Mouse (Mus musculus) kidney, adult 18-20 months (tissue): Measurements from ENCODE around the gene Ube2g2.
A peak's percentile ranks its signal among the peaks of the same experiment; 100 is the strongest.

ENCODE experiments used
- DNase-seq: peaks from one replicate; pipeline ENCODE4 v3.0.0; 2021

The Ube2g2 gene

DNA sequence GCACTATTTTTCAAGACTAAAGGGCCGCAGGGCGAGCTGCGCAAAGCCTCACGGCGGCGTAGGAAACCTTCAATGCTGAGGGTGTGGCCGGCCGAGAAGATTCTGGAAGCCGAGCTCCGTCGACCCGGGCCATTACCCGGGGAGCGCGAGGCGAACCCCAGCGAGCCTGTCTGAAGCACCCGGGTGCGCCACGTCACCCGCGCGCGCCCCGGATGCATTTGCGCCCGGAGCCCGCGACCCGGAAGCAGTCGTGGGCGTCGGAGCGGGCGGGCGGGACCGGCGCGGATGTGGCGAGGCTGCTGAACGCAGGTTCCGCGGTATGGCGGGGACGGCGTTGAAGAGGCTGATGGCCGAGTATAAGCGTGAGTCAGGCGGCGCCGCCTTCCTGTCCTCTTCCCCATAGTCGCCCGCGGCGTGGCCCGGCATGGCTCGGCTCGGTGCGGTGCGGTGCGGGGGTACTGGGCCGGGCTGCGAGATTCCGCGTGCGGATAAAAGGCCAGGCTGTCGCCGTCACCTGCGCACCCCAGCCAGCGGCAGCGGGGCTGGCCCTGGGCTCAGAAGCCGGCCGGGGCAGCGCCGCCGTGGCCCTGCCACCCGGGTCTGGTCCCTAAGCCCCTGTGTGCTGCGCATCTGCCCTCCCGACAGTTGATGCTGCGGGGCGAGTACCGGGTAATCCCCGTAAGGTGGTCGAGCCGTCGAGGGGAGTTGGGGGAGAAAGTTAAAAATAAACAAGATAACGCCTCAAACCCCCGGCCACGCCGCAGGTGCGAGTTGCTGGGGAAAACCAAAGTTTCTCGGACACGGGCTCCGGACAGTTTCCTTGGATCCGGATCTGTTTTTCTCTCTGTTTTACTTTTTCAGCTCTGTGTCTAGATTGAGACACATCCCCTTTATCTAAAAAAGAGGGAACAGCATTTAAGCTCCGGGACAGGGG lies at the start of gene Ube2g2:
Ube2g2 (plus strand) TSS at position 221 of the 934 bp plus-strand sequence.
- DNase-seq = peak; percentile 95

DNA sequence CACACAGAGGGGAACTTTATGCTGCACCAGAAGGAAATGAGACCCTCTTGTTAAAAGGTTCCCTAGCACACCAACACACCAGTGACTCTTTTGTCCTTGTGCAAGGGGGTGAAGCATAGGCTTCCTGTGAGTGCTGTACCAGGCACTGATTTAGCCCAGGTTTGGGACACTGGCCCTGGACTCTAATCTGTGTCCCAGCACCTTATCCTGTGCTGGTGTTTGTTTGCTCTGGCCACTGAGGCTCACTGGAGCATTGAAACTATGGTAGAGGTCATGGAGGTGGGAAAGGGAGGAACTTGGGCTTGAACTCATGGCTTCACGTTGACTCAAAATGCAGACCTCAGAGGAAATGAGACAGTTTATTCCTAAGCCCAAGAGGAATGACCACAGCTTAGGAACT lies 48.9 kb upstream of the Ube2g2 start:
- DNase-seq = no peak

DNA sequence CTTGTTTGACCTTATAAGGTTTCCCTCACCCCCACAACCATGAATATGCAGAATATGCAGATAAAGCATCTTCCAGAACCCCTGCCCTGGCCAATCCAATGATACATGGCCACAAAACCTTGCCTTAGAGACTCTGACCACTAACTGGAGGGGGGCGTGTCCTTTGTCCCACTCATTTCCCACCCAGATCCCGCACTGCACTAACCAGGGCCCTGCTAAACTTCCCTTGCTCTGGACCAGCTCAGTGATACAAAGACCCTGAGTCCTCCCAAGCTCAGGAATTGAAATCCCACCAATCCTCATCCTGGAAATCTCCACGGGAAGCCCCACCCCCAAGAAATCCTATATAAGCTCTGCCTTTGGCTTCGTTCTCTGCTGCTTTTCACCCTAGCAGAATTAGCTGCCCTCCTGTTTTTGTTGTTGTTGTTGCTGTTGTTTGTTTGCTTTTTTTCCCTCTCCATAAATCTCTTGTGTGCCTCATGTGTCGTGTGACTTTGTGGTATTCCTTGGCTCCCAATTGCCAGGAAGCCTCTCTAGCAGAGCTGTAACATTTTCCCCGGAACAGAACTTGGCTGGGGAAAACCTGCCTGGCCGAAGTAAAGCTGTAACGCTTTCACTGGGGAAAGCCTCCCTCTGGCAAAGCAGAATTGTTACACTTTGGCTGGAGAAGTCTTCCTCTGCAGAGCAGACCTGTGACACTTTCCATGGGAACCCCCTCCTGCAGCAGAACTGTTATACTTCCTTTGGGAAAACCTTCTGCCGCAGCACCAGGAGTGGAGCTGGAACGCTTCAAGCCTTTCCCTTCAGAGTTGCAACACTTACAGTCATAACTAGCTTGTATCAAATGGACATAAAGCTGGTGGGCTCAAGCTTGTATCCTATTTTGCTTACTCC lies 41.8 kb upstream of the Ube2g2 start:
- DNase-seq = no peak

DNA sequence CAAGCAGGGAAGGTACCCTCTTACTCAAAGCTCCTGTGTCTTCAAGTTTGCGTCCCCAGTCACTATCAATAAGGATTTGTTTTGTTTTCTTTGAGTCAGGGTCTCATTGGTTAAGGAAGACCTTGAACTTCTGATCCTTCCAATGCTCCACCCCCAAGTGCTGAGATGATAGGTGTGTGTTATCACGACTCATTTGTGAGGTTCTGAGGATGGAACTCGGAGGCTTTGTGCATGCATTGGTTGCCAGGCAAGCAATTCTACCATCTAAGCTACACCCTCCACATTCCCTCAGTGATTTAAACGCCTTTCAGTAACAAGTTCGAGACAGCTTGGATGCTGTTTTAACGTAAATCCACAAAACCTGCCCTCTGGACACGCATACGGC lies 41.1 kb upstream of the Ube2g2 start:
- DNase-seq = no peak

DNA sequence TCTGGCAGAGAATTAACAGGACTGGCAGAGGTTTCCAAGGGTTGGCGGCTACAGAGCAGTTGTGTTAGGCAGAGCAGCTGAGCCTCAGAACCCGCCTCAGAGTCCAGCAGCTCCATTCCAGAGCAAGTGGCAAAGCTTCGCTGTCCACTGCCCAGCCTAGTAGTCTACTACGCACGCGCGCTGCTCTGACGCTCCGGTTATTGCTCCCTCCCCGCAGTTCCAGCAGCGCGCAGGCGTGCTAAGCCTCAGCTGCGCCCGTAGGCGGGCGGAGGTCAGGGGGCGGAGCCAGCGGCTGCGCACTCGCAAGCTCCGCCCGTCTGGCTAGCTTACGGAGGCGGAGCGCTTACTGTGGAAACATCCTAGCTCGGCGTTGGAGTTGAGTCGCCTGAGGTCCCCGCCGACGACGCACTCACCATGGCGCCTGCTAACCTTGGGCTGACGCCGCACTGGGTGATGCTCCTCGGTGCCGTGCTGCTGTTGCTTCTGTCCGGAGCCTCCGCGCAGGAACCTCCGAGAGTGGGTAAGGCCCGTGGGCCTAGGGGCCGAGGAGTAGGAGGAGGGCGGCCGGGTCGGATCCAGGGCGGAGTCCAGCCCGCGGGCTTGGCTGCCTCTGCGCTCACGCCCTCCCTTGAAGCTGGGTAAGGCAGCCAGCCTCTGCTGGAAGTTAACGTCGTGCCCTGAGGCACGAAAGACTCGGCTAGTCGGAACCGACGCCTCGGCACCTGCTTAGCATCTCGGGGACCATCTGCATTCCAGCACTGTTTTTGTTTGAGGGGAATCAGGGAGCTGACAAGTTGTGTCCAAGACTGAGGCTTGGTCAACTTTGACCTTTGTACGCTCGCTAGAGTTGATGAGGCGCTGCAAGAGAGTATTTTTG lies 40.4 kb upstream of the Ube2g2 start, which contains the start of gene Pttg1ip:
Pttg1ip (plus strand) TSS at position 313 of the 877 bp plus-strand sequence.
- DNase-seq = peak; percentile 96

DNA sequence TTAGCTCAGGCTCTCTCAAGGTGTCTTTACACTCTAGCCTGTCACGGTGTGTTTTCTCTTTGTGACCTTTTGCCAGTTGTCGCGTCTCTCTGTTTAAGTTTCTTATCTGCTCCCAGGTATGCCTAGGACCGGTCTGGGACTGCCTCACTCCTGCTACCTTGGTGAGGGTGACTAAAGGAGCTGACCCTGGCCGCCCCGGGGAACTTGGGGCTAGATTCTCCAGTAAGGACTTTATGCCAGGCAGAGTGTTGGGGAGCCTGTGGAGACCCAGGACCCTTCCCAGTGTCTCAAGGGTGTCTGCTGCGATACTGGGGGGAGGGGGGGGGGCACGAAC lies 39.8 kb upstream of the Ube2g2 start:
- no peak for DNase-seq

DNA sequence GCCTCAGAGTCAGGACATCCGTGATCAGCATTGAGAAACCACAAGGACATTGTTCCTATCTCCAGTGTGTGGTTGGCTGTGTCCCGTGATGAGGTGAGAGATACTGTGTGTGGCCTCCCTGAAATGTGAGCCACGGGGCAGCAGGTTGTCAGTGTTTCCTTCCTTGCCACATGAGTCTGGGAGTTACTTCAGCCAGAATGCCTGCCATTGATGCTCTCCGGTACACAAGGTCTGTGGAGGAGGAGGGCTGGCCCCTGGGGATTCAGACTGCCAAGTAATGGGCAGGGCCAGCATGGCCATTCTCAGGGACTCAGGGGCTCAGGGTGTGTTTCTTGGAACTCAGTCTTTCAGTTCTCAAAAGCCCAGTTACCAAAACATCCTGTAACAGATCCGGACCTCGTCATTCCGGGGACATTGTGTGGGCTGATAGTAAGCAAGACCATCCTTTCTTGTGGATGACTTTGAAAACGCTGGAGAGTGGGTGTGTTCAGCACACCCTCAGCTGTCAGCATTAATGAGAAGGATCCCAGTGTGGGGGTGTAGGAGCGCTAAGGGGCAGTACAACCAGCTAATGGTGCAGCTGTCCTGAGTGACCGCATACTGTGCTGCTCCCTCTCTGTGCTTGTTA lies 38.2 kb upstream of the Ube2g2 start:
- peak; percentile 49 for DNase-seq

DNA sequence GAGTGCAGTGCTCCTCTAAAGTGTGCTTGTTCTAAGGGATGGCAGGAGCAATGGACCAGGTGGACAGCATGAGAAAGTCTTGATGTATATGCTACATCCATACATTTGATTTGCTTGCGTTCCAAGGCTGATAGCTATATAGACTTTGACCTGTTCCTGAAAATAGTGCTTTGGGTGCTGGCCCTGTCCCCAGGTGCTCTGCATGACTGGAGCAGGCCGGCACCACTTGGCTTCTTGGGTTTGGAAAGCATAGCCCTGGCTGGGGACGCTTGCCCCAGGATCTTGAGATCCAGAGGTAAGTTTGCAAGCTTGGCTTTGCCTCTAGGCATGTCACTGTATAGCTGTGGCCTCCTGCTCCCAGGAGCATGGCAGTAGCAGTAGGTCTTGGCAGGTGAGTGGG lies 35.4 kb upstream of the Ube2g2 start:
- no peak for DNase-seq

DNA sequence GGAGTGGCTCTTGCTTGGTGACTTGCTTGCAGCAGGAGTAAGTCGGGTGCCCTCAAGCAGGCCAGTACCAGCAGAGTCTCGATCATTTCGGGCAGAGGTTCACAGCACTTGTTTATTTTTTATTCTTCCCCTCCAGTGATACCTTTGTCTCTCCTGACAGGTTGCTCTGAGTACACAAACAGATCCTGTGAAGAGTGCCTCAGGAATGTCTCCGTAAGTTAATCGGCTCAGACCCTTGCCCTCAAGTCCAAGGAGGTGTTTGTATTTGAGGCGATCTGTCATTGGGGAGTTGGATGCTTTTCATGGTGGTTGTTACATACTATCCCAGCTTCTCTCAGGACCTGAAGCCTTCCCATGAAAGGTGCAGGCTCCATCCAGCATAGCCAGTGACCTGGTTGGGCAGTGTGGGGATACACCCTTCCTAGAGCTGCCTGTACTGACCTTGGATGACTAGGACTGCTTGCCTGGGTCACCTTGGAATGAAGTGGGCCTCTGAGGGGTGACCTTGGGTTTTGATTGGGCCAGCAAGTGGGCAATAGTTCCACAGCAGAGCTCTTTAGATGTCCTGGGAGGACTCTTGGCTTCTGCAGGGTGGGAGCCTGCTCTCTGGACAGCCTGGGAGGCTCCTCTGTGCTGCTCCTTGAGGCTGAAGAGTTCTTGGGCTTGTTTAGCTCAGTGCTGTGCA lies 34.8 kb upstream of the Ube2g2 start:
- DNase-seq = peak; percentile 40

DNA sequence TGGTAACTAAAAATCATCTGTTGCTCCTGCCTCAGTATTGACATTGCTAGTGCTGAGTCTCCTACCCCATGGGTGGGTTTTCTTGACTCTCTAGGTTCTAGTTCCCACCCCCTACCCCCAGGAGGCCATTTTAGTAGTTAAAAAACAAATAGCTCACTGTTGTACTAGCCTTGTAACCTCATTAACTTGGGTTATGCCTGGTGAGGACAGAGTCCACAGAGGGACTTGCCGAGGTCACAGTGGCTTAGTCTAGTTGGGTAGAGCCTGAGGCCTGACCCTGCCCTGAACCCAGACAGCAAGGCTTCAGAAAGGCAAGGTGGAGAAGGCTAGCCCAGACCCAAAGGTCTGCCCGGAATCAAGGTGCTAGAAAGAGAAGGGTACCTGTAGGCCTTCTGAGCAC lies 34.0 kb upstream of the Ube2g2 start:
- DNase-seq = peak; percentile 45

DNA sequence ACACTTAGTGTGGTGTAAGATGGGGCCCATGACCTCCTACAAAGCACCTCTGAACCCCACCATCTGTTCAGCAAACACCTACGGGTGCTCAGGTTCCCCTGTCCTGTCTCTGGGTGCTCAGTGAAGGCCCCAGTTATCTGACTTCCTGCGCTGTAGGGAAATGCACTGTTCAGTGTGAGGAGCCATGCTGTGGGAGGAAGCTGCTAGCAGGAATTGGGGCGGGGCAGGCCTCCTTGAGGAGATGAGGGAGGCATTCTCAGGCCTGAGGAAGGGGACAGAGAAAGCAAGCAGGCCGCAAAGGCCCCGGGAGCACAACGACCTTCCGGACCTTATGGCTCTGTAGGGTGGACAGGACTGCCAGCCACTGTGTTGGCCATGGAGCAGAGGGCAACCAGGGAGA lies 33.0 kb upstream of the Ube2g2 start:
- DNase-seq = no peak

DNA sequence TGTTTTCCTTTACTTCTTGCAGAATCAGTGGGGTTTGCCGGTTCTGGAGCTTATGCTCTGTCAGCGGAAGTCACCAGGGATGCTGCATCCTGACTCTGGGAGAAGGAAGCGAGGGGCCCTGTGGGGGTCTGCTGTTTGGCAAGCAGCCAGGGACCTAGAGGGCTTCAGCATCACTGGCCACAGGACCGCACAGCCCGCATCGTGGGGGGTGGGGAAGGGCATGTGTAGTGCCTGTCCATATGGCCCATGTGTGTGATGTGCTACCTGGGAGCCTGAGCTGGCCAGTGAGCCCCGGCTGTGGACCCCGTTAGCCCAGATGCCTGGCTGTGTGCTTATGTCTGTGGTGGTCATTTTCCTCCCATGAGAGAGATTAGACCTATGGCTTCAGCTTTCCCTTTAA lies 32.3 kb upstream of the Ube2g2 start:
- DNase-seq = no peak

DNA sequence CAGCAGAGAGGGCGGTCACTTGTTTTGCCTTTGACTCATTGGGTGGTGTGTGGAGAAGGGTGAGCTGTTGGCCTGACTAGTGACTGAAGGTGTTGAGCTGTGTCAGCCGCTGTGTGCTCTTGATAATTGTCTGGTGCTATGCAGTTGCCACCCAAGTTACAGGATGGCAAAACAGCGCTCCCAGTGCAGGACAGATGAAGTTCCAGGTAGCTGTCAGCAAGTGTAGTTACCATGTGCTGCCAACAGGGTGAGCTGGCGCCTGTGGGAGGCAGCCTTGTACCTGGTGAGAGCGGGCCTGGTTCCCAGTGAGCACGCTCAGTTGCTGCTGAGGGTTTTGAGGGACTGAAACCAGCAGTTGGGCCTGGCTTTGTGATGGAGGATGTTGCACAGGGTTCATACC lies 31.3 kb upstream of the Ube2g2 start:
- peak; percentile 71 for DNase-seq

DNA sequence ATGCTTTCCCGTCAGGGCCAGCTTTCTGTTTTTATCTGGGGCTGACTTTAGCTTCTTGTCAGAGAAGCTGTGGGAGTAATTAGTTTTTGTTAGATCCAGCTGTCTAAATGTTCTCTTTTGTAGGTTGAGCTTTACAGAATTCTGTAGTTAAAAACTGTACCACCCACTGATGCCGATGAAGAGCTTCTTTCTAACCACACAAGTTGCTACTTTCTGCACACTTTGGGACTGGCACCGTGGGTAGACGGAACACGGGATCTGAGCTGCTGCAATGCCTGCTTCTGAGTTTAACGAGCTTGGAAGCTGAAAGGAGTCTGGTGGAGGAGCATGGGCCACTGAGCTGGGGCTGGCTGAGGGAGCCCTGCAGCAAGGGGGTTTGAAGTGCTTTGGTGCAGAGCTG lies 30.5 kb upstream of the Ube2g2 start:
- no peak for DNase-seq

DNA sequence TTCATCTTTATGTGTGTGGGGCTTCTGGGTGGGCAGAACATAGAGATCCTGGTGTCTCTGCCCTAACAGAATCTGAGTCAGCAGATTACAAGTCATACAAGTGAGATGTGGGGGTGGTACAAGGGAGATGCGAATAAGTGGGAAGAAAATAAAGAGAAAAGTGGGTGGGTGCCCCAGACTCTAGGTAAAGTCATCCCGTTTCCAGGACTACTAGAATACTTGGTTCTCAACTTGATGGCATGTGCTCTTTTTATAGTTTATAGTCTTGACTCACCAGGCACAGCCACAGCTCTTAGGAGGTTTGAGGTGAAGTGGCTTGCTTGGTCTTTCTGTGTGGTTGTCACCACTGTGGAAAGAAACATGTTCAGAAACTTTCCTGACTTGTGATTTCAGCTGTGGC lies 26.0 kb upstream of the Ube2g2 start:
- no peak for DNase-seq

DNA sequence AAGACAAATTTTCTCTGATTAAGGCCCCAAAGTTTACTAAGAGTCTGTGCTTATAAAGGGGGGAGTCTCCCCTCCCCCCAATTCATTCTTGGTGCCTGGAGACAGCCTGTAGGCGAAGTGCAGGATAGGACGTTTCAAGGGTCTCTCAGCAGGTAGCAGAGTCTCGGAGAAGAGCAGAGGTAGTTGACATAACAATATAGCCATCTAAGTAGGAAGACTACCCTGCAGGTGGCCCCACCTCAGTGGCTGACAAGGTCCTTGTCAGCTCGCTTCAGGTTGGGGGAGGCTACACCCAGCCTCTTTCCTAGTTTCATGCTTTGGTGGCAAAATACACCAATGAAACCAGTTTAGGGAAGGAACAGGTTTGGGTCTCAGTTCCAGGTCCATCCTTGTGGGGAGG lies 19.1 kb upstream of the Ube2g2 start:
- no peak for DNase-seq

DNA sequence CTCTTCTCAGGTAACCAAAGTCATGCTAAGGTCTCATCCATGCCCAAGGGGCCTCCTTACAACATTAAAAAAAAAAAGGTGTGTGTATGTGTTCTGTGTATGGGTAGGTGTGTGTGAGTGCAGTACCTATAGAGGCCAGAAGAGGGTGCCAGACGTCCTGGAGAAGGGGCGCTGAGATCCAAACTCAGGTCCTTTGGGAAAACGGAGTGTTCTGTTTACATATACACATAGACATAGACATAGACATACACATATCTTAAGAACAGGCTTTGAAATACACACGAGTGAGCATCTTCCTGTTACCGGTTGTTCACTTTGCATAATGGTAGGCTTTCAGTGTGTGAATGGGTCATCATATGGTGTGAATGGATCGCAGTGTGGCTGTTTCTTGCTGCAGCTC lies 18.0 kb upstream of the Ube2g2 start:
- no peak for DNase-seq

DNA sequence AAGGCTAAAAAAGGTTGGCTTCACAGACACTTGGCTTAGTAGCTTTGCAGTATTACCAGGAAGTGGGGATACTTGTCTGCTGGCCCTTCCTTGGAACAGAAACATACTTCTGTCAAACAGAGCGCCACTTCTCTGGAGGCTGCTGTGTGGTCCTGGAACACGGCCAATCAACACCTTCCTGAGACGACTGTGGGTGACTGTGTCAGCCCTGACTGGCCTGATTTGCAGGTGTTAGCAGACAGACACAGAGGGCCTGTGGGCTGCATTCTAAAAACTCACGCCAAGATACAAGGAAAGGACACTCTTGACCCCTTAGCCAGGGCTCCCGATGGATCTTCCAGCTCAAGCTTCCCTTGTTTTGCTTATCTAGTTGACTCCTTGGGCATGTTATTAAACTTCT lies 17.1 kb upstream of the Ube2g2 start:
- peak; percentile 33 for DNase-seq

DNA sequence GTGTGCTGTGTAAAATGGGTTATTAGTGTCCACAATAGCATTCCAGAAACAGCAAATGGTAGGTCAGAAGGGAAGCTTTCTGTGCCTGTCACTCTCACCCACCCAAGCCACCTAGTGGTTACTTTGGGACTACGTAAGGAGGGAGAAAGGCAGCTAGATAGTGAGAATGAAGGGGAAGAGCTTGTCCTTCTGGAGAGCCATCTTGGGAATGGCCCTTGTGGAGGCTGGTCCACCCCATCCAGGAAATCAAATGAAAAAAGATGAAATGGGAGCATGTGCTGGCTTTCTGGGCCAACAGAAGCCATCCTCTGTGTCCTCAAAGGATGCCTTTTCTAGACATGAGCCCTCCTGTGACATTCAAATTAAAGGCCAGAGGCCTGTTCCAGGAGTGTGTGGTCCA lies 16.7 kb upstream of the Ube2g2 start:
- DNase-seq = no peak

DNA sequence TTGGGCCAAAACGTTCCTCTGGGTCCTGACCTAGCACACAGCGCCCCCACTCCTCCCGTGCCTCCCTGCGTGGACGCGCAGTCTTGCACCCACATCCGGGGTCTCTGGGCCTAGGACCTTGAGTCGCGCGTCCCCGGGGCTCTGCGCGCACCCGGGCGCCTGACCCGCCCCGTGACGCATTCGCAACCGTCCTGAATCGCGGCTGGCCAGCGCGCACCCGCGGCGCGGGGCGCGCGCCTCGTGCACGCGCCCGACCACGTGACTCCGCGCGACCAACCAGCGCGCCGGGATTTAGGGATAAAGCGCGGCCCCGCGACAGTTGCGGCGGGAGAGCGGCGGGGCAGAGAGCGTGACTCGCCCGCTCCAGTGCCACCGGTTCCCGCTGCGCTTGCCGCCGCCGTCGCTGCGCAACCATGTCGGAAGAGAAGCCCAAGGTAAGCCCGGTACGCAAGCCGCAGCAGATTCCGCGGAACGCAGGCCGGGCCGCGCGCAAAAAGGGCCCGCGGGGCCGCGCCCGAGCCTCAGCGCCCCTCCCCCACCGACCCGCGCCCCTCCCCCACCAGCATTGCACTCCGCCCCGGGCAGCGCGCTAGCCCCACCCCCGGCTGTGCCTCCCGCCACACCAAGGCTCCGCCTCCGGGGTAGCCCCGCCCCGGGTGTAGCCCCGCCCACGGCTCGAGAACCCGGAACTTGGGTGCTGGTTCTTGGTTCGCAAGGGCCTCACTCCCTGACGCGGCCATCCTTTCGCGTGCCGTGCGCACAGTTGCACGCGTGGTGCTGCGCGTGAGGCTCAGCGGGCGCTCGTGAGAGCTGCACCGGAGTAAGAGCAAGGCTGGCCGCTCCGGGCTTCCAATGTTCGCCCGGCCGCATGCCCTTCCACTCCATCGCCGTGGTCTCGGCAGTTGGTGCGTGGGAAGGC lies 15.9 kb upstream of the Ube2g2 start, which contains the start of the genes Sumo3 and Gm49325:
Sumo3 (plus strand) TSS at position 190 of the 919 bp plus-strand sequence.
Gm49325 (plus strand) TSS at position 290 of the 919 bp plus-strand sequence.
- DNase-seq = peak; percentile 99
